ENCODE assay signal across 8 mouse cellular contexts in the genomic region with DNA sequence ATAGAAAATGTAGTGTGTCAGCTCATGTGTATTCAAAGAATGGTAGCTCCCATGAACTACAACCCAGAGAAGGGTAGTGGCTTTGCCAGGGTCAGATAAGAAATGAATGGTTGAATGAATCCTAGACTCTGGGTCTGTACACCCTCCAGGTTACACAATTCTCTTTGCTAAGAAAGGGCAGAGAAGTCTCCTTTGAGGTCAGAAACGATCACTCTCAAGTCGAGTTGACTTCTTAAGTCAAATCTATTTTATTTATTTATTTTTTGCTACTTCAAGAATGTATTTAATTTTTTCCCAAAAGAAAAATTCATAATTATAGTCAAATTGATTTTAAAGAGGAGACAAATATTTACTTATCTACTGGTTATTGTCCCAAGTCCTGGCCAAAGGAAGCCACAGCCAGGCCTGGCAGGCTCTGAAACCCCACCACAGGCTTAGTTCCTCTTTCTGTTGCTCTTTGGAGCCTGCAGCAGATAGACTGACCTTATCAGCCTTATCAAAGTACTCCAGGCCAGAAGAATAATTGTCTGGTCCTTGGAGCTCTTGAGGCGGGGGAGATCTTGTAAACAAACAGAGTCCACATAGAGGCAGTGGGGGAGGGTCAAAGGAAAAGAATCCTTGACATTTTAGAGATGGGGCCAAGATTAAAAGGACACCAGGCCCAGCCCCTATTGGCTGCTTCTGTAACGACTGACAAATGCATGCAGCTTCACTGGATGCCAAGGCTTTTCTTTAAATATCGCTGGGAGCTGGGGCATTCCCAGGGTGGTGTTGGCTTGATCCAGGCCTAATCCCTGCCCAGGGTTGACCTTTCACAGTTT.
DNase-seq lines count a peak whose midpoint lies in the region; ATAC-seq and TF ChIP-seq lines count a peak whose summit lies in the region.
"Had no signal": no experiment of that assay in that cellular context is flagged by ENCODE, and none has a peak within 500 bp of the region (broad histone marks: within the 10 kb centered on the region; RNA-seq: fewer than 3 reads in every experiment).

No protein-coding gene starts in this region.

- 24% methylated on average over 5 of the region's 5 CpGs for WGBS in intestine, postnatal 0 days

- DNase-seq in B cell, adult 2 months, result peak; percentile 50 to 55
- peak; percentile 89 to 96 for DNase-seq in adrenal gland, adult (ENCODE audit: inconsistent age in 2 of 2, low spot score in 1 of 2)
- peak; percentile 57 for DNase-seq in lung, postnatal 14 days
- no peak for DNase-seq in right cerebral cortex, postnatal 4 days
- no peak for DNase-seq in layer of hippocampus, adult 9-11 months
- DNase-seq in right cerebral cortex, postnatal 10 days (ENCODE audit: low spot score in 2 of 2), result no peak

- H3K4me2 ChIP-seq in intestine, postnatal 0 days (replicated peaks; ENCODE audit: low read depth), result no peak overlapping the region
- H3K4me2 ChIP-seq: limb, embryonic 15.5 days had no signal

- no peaks in the 10 kb centered on the region for H3K9me3 ChIP-seq in intestine, postnatal 0 days (ENCODE audit: control insufficient read depth)
- H3K9me3 ChIP-seq: limb, embryonic 15.5 days had no signal

- no peak overlapping the region for H3K4me3 ChIP-seq in intestine, postnatal 0 days (ENCODE audit: low read depth, low read length)
- H3K4me3 ChIP-seq: limb, embryonic 15.5 days had no signal

- H3K27me3 ChIP-seq in intestine, postnatal 0 days (replicated peaks; ENCODE audit: control insufficient read depth, insufficient read depth, low read length), result no peaks in the 10 kb centered on the region
- H3K27me3 ChIP-seq: limb, embryonic 15.5 days had no signal

- no peak overlapping the region for H3K27ac ChIP-seq in intestine, postnatal 0 days (ENCODE audit: low read depth, low read length)
- H3K27ac ChIP-seq: limb, embryonic 15.5 days had no signal

- ATAC-seq in intestine, postnatal 0 days, result no peak

- peaks cover 24% of the 10 kb centered on the region for H3K4me1 ChIP-seq in intestine, postnatal 0 days (replicated peaks; ENCODE audit: control insufficient read depth, insufficient read depth, low read length)

- TF ChIP-seq CTCF in intestine, postnatal 0 days (IDR thresholded peaks at IDR 0.05; ENCODE audit: low read depth), result peak; percentile 11; the same call in 1 of the 2 replicates

- no peaks in the 10 kb centered on the region for H3K36me3 ChIP-seq in intestine, postnatal 0 days (ENCODE audit: control insufficient read depth, insufficient read depth)
- H3K36me3 ChIP-seq: limb, embryonic 15.5 days had no signal

- H3K9ac ChIP-seq in intestine, postnatal 0 days (ENCODE audit: low read depth, low read length), result no peak overlapping the region
- H3K9ac ChIP-seq: limb, embryonic 15.5 days had no signal

Comparison
In these comparisons a context has a peak if more than half of its experiments do, and no peak if none do; other contexts are left out.
1. DNase-seq: peak in B cell, adult 2 months (2 of 2), adrenal gland, adult (2 of 2) and lung, postnatal 14 days (single experiment); none in right cerebral cortex, postnatal 4 days (single experiment), layer of hippocampus, adult 9-11 months (single experiment) and right cerebral cortex, postnatal 10 days (0 of 2).